In the genomic region with DNA sequence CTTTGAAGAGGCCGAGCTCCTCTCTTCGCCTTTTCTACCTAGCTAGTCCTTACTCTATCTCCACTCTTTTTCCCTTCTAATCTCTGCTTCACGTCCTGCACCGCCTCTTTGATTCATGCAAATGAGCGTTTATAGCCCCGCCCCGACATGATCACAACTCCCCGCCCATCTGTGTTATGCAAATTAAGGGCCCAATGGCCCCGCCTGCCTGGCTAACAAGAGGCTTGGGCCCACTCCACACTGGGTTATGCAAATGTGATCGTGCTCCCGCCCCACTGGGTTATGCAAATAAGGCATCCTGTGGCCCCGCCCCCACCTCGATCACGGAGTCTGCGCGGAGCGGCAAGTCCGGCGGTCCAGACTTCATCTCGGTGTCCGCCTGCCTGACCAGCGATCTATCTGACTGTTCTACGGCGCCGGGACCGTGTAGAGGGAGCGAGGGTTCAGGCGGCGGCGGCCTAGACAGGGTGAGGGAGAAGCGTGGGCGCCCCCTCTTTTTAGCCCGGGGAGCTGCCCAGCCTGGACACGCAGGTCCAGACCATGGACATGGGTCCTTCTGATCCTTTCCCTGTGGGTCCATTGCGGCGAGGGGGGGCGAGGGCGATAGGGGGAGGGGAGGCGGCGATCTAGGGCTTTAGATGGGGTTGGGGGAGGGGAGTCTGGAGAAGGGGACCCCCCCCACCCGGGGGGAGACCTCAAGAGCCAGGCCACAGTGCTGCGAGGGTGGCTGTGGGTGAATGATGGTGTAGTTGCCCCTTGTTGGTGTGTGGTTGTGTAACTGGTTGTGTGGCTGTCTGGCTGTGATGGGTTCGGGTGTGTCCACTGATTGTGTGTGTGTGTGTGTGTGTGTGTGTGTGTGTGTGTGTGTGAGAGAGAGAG, we compare ENCODE assay signal across 8 mouse cellular contexts. TPM values are rescaled to one million over a fixed set of nuclear protein-coding genes. Genes with fewer than 3 reads are reported as not detected.
DNase-seq lines count a peak whose midpoint lies in the region; ATAC-seq and TF ChIP-seq lines count a peak whose summit lies in the region.

A gene (plus strand): TSS at position 342 of the 879 bp plus-strand sequence.

- H3K4me3 ChIP-seq in E14TG2a.4 (replicated peaks; ENCODE audit: low read length): peak within 1 kb of the TSS; percentile 88
- peak within 1 kb of the TSS; percentile 57 for H3K4me3 ChIP-seq in forebrain, embryonic 11.5 days (ENCODE audit: low read depth, low read length)
- peak within 1 kb of the TSS; percentile 57 for H3K4me3 ChIP-seq in heart, embryonic 16.5 days (ENCODE audit: low read length)
- peak within 1 kb of the TSS; percentile 56 for H3K4me3 ChIP-seq in liver, embryonic 13.5 days (replicated peaks)
- H3K4me3 ChIP-seq in stomach, embryonic 14.5 days (ENCODE audit: low read depth, low read length): peak within 1 kb of the TSS; percentile 40

- peak within 1 kb of the TSS; percentile 31; the same call in 1 of the 2 replicates for H3K27ac ChIP-seq in forebrain, embryonic 11.5 days (ENCODE audit: low read depth, low read length)
- H3K27ac ChIP-seq in heart, embryonic 16.5 days (ENCODE audit: low read length): no peak within 1 kb of the TSS
- no peak within 1 kb of the TSS for H3K27ac ChIP-seq in liver, embryonic 13.5 days
- no peak within 1 kb of the TSS for H3K27ac ChIP-seq in stomach, embryonic 14.5 days (ENCODE audit: low read length)

- ATAC-seq in forebrain, embryonic 11.5 days (replicated peaks; ENCODE audit: low FRiP score): peak; percentile 95
- peak; percentile 97 for ATAC-seq in heart, embryonic 16.5 days (replicated peaks; ENCODE audit: extremely low read depth, insufficient read depth, low FRiP score)
- ATAC-seq in liver, embryonic 13.5 days (ENCODE audit: low read depth): peak; percentile 93
- peak; percentile 96 for ATAC-seq in stomach, embryonic 14.5 days (ENCODE audit: insufficient number of reproducible peaks, insufficient read depth, low FRiP score, low read depth)

- WGBS in forebrain, embryonic 11.5 days: 3% methylated on average over 43 of the region's 43 CpGs
- 1% methylated on average over 42 of the region's 43 CpGs for WGBS in heart, embryonic 16.5 days
- WGBS in liver, embryonic 13.5 days (ENCODE audit: insufficient replicate concordance): 3% methylated on average over 42 of the region's 43 CpGs
- WGBS in stomach, embryonic 14.5 days: 2% methylated on average over 43 of the region's 43 CpGs

- H3K9ac ChIP-seq in forebrain, embryonic 11.5 days (ENCODE audit: low read length): peak within 1 kb of the TSS; percentile 81
- peak within 1 kb of the TSS; percentile 65 for H3K9ac ChIP-seq in heart, embryonic 16.5 days (ENCODE audit: low read length)
- H3K9ac ChIP-seq in liver, embryonic 13.5 days: peak within 1 kb of the TSS; percentile 29; the same call in 1 of the 2 replicates
- no peak within 1 kb of the TSS; the same call in 1 of the 2 replicates for H3K9ac ChIP-seq in stomach, embryonic 14.5 days (replicated peaks; ENCODE audit: low read depth, low read length)

- H3K9me3 ChIP-seq in E14TG2a.4 (ENCODE audit: low read length): no peaks in the 10 kb centered on the region
- no peaks in the 10 kb centered on the region for H3K9me3 ChIP-seq in forebrain, embryonic 11.5 days (ENCODE audit: control insufficient read depth, low read length)
- no peaks in the 10 kb centered on the region for H3K9me3 ChIP-seq in heart, embryonic 16.5 days (replicated peaks; ENCODE audit: control insufficient read depth, low read length)
- no peaks in the 10 kb centered on the region for H3K9me3 ChIP-seq in liver, embryonic 13.5 days (replicated peaks)
- no peaks in the 10 kb centered on the region for H3K9me3 ChIP-seq in stomach, embryonic 14.5 days (ENCODE audit: control insufficient read depth, low read depth, low read length)

- peak within 1 kb of the TSS; percentile 85 for H3K4me2 ChIP-seq in forebrain, embryonic 11.5 days (ENCODE audit: low read depth, low read length, severe bottlenecking)
- H3K4me2 ChIP-seq in heart, embryonic 16.5 days (ENCODE audit: low read depth, low read length): peak within 1 kb of the TSS; percentile 74
- H3K4me2 ChIP-seq in liver, embryonic 13.5 days: peak within 1 kb of the TSS; percentile 75
- peak within 1 kb of the TSS; percentile 59 for H3K4me2 ChIP-seq in stomach, embryonic 14.5 days (replicated peaks; ENCODE audit: low read depth, low read length)

- H3K4me1 ChIP-seq in E14TG2a.4 (replicated peaks; ENCODE audit: low read depth, low read length): peaks cover 29% of the 10 kb centered on the region
- no peaks in the 10 kb centered on the region; the same call in 1 of the 2 replicates for H3K4me1 ChIP-seq in forebrain, embryonic 11.5 days (replicated peaks; ENCODE audit: control insufficient read depth, insufficient read depth, low read length)
- no peaks in the 10 kb centered on the region; the same call in 1 of the 2 replicates for H3K4me1 ChIP-seq in heart, embryonic 16.5 days (ENCODE audit: control insufficient read depth, insufficient read depth, low read length)
- peaks cover 27% of the 10 kb centered on the region for H3K4me1 ChIP-seq in liver, embryonic 13.5 days (replicated peaks)
- no peaks in the 10 kb centered on the region for H3K4me1 ChIP-seq in stomach, embryonic 14.5 days (ENCODE audit: control insufficient read depth, insufficient read depth, low read length)

- TF ChIP-seq CTCF in E14TG2a.4 (conservative IDR thresholded peaks at IDR 0.05; ENCODE audit: low read length): no peak

- H3K27me3 ChIP-seq in E14TG2a.4 (ENCODE audit: insufficient read depth, low read length): peaks cover 19% of the 10 kb centered on the region
- no peaks in the 10 kb centered on the region for H3K27me3 ChIP-seq in forebrain, embryonic 11.5 days (ENCODE audit: control insufficient read depth, insufficient read depth, low read length)
- no peaks in the 10 kb centered on the region for H3K27me3 ChIP-seq in heart, embryonic 16.5 days (ENCODE audit: control insufficient read depth, insufficient read depth, low read length)
- H3K27me3 ChIP-seq in liver, embryonic 13.5 days: peaks cover 16% of the 10 kb centered on the region
- no peaks in the 10 kb centered on the region for H3K27me3 ChIP-seq in stomach, embryonic 14.5 days (ENCODE audit: control insufficient read depth, insufficient read depth, low read length)

- DNase-seq in c-Kit-positive CD71-positive TER-119-positive erythroid progenitor cells, embryonic 14.5 days (ENCODE audit: low spot score): peak; percentile 78
- DNase-seq in forebrain, embryonic 11.5 days (ENCODE audit: low spot score): peak; percentile 98
- peak; percentile 98 for DNase-seq in kidney, postnatal 25 days
- peak; percentile 89 for DNase-seq in liver, embryonic 13.5 days
- DNase-seq in natural killer cell, adult 2 months (ENCODE audit: low spot score in 2 of 2): peak; percentile 88 to 92

- peaks cover 12% of the 10 kb centered on the region for H3K36me3 ChIP-seq in E14TG2a.4 (ENCODE audit: insufficient read depth, low read length)
- no peaks in the 10 kb centered on the region for H3K36me3 ChIP-seq in forebrain, embryonic 11.5 days (ENCODE audit: control insufficient read depth, insufficient read depth, low read length)
- H3K36me3 ChIP-seq in heart, embryonic 16.5 days (ENCODE audit: control insufficient read depth, insufficient read depth): no peaks in the 10 kb centered on the region
- 0 out of 2 replicates have a peak, but pooled peaks cover 2% of the 10 kb centered on the region for H3K36me3 ChIP-seq in liver, embryonic 13.5 days
- H3K36me3 ChIP-seq in stomach, embryonic 14.5 days (ENCODE audit: control insufficient read depth, insufficient read depth, low read length): no peaks in the 10 kb centered on the region

RNA-seq across cellular contexts. Expression of the gene that starts here (rescaled TPM):
- 24.2 and 27.1 TPM in 2 replicates for polyA plus RNA-seq in forebrain, embryonic 11.5 days (2014; fragmentation: Nextera tagmentation; extraction: Ambion mirVana)
- 3.2 and 4.3 TPM in 2 replicates for polyA plus RNA-seq in heart, embryonic 16.5 days (2015; fragmentation: Nextera tagmentation; extraction: Ambion mirVana)
- polyA plus RNA-seq in liver, embryonic 13.5 days (2015; fragmentation: Nextera tagmentation; extraction: Ambion mirVana): 0.99 and 1.4 TPM in 2 replicates
- 8.5 and 9.9 TPM in 2 replicates for polyA plus RNA-seq in stomach, embryonic 14.5 days (2014; fragmentation: Nextera tagmentation; extraction: Ambion mirVana)
